Mouse (Mus musculus) testis, adult 2 months (tissue): ENCODE results near the gene Prss53.

Source experiments
- CTCF ChIP-seq: fragments of 200-500 bp; IDR thresholded peaks from 2 replicates; pipeline ENCODE4 v1.5.1; 2012; ENCODE audit warnings: low read depth, mild to moderate bottlenecking, inconsistent platforms, low read length, moderate library complexity; ENCODE audit not compliant: control insufficient read depth, insufficient read depth, insufficient replicate concordance
- POLR2A ChIP-seq: fragments of 200-500 bp; IDR thresholded peaks from 2 replicates; pipeline ENCODE4 v1.6.1; 2012; ENCODE audit warnings: low read depth, mild to moderate bottlenecking, inconsistent platforms, low read length, moderate library complexity; ENCODE audit not compliant: control insufficient read depth

- TF ChIP-seq CTCF (no peak), POLR2A (no peak)
Observed at GRCm38 (mm10) chr7:127890798-127891197, at the start of gene Prss53.
